Mouse (Mus musculus) myocyte (in vitro differentiated cells): ENCODE data around the gene Cry2. TPM values are rescaled to one million over a fixed set of nuclear protein-coding genes. Genes with fewer than 3 reads are reported as not detected.

Experiments
- H3K27me3 ChIP-seq: one replicate; pipeline ENCODE4 v1.6.1; 2011; ENCODE audit not compliant: control insufficient read depth, insufficient read depth, insufficient read length
- H3K36me3 ChIP-seq: one replicate; pipeline ENCODE4 v1.6.1; 2011; ENCODE audit not compliant: control insufficient read depth, insufficient read depth
- H3K4me2 ChIP-seq: one replicate; pipeline ENCODE4 v1.6.1; 2011; ENCODE audit warnings: low read depth, control low read depth
- H3K4me3 ChIP-seq: one replicate; pipeline ENCODE4 v1.5.1; 2011; ENCODE audit warnings: mild to moderate bottlenecking, control low read depth, moderate library complexity
- H3K79me2 ChIP-seq: one replicate; pipeline ENCODE4 v1.6.1; 2011; ENCODE audit not compliant: control insufficient read depth, insufficient read depth
- H3ac ChIP-seq: one replicate; pipeline ENCODE4 v1.6.1; 2011; ENCODE audit not compliant: control insufficient read depth, insufficient read length
- CEBPB ChIP-seq: IDR thresholded peaks from 2 replicates; pipeline ENCODE4 v1.6.1; 2011; ENCODE audit warnings: mild to moderate bottlenecking, moderate library complexity; ENCODE audit not compliant: poor library complexity, insufficient read depth, severe bottlenecking
- E2F4 ChIP-seq: IDR thresholded peaks from one replicate; pipeline ENCODE4 v1.6.1; 2011; ENCODE audit warnings: mild to moderate bottlenecking, control low read depth, moderate library complexity; ENCODE audit not compliant: insufficient read depth
- MAX ChIP-seq: IDR thresholded peaks from one replicate; pipeline ENCODE4 v1.6.1; 2011; ENCODE audit warnings: low read depth, mild to moderate bottlenecking, control low read depth
- MYOD1 ChIP-seq, 3 experiments: IDR thresholded peaks; one replicate each; pipeline ENCODE4 v1.6.1; 2011; ENCODE audit warnings: control low read depth in 2 of 3, low read depth in 2 of 3, mild to moderate bottlenecking in 2 of 3, moderate library complexity in 1 of 3; ENCODE audit not compliant: insufficient read length in 2 of 3, control insufficient read depth in 1 of 3
- MYOG ChIP-seq, 3 experiments: IDR thresholded peaks; one replicate each; pipeline ENCODE4 v1.6.1; 2011; ENCODE audit warnings: control low read depth in 2 of 3, low read depth in 2 of 3, mild to moderate bottlenecking in 2 of 3; ENCODE audit not compliant: insufficient read length in 2 of 3, control insufficient read depth in 1 of 3, insufficient read depth in 1 of 3
- POLR2A ChIP-seq: IDR thresholded peaks from one replicate; pipeline ENCODE4 v1.6.1; 2011; ENCODE audit warnings: low read depth, mild to moderate bottlenecking, control low read depth, moderate library complexity; ENCODE audit not compliant: insufficient read length
- POLR2AphosphoS2 ChIP-seq: IDR thresholded peaks from one replicate; pipeline ENCODE4 v1.6.1; 2011; ENCODE audit warnings: low read depth, control low read depth; ENCODE audit not compliant: insufficient read length
- REST ChIP-seq: IDR thresholded peaks from one replicate; pipeline ENCODE4 v1.6.1; 2011; ENCODE audit warnings: mild to moderate bottlenecking, control low read depth, moderate library complexity; ENCODE audit not compliant: insufficient read depth, insufficient read length
- SRF ChIP-seq: IDR thresholded peaks from one replicate; pipeline ENCODE4 v1.6.1; 2011; ENCODE audit warnings: low read depth; ENCODE audit not compliant: control insufficient read depth, insufficient read length
- TCF12 ChIP-seq: IDR thresholded peaks from one replicate; pipeline ENCODE4 v1.6.1; 2011; ENCODE audit warnings: mild to moderate bottlenecking, control low read depth; ENCODE audit not compliant: poor library complexity, insufficient read depth, severe bottlenecking
- TCF3 ChIP-seq: IDR thresholded peaks from one replicate; pipeline ENCODE4 v1.6.1; 2011; ENCODE audit warnings: low read depth, control low read depth; ENCODE audit not compliant: insufficient read length
- USF1 ChIP-seq: IDR thresholded peaks from one replicate; pipeline ENCODE4 v1.6.1; 2011; ENCODE audit warnings: low read depth, mild to moderate bottlenecking, control low read depth, moderate library complexity
- polyA plus RNA-seq: library from polyadenylated mRNA; unstranded; fragments of >200 nt; fragmentation: generic; extraction: Trizol; gene quantifications from one replicate; pipeline ENCODE4 v1.2.1, GENCODE M21; 2012; ENCODE audit warnings: missing spikeins

Gene Cry2
- polyA plus RNA-seq, 1 experiment, result 9.3 TPM

GRCm38 (mm10) chr2:92390206-92390930 lies 43.5 kb downstream of the Cry2 start:
- no peak overlapping the region for H3ac ChIP-seq
- H3K4me2 ChIP-seq, result peak overlapping the region; percentile 87
- H3K36me3 ChIP-seq, result no peaks in the 10 kb centered on the region
- H3K79me2 ChIP-seq, result no peaks in the 10 kb centered on the region
- H3K4me3 ChIP-seq, result no peak overlapping the region
- TF ChIP-seq POLR2AphosphoS2 (no peak), CEBPB (no peak), TCF3 (no peak), MYOD1 (IDR thresholded peaks at IDR 0.05; ENCODE audit: control insufficient read depth in 1 of 3, insufficient read length in 2 of 3, low read depth in 2 of 3) (no peak)
- peaks cover 21% of the 10 kb centered on the region for H3K27me3 ChIP-seq

GRCm38 (mm10) chr2:92389645-92390044 lies 44.2 kb downstream of the Cry2 start:
- Histone ChIP-seq H3K4me2 (peak overlapping the region; percentile 87), H3K36me3 (no peaks in the 10 kb centered on the region), H3K27me3 (peaks cover 14% of the 10 kb centered on the region), H3ac (peak overlapping the region; percentile 6), H3K4me3 (peak overlapping the region; percentile 25), H3K79me2 (no peaks in the 10 kb centered on the region)
- TF ChIP-seq REST (peak; percentile 55), USF1 (no peak)

GRCm38 (mm10) chr2:92388891-92389641 lies 44.8 kb downstream of the Cry2 start:
- H3K27me3 ChIP-seq, result peaks cover 11% of the 10 kb centered on the region
- H3K4me2 ChIP-seq, result peak overlapping the region; percentile 87
- no peaks in the 10 kb centered on the region for H3K79me2 ChIP-seq
- H3K4me3 ChIP-seq, result peak overlapping the region; percentile 25
- H3ac ChIP-seq, result peak overlapping the region; percentile 6
- no peaks in the 10 kb centered on the region for H3K36me3 ChIP-seq
- no peak for TF ChIP-seq SRF
- TF ChIP-seq TCF3, result no peak
- no peak for TF ChIP-seq E2F4
- TF ChIP-seq TCF12, result no peak
- peak; percentile 34 for TF ChIP-seq POLR2A
- peak in 1 of 3 experiments; percentile 11 for TF ChIP-seq MYOD1 (IDR thresholded peaks at IDR 0.05; ENCODE audit: control insufficient read depth in 1 of 3, insufficient read length in 2 of 3, low read depth in 2 of 3)
- no peak for TF ChIP-seq CEBPB

GRCm38 (mm10) chr2:92388081-92388517 lies 45.7 kb downstream of the Cry2 start:
- no peaks in the 10 kb centered on the region for H3K36me3 ChIP-seq
- peak overlapping the region; percentile 25 for H3K4me3 ChIP-seq
- no peak overlapping the region for H3ac ChIP-seq
- H3K79me2 ChIP-seq, result no peaks in the 10 kb centered on the region
- H3K27me3 ChIP-seq, result peaks cover 1% of the 10 kb centered on the region
- H3K4me2 ChIP-seq, result peak overlapping the region; percentile 87
- TF ChIP-seq TCF3 (no peak), TCF12 (no peak), MAX (no peak), POLR2A (no peak), POLR2AphosphoS2 (peak; percentile 40), USF1 (peak; percentile 51), MYOG (IDR thresholded peaks at IDR 0.05; ENCODE audit: control insufficient read depth in 1 of 3, insufficient read depth in 1 of 3, insufficient read length in 2 of 3, low read depth in 2 of 3) (no peak), MYOD1 (IDR thresholded peaks at IDR 0.05; ENCODE audit: control insufficient read depth in 1 of 3, insufficient read length in 2 of 3, low read depth in 2 of 3) (no peak), CEBPB (no peak), SRF (no peak), REST (no peak), E2F4 (no peak)

- H3K4me2 ChIP-seq, result peak overlapping the region; percentile 87
- H3K36me3 ChIP-seq, result no peaks in the 10 kb centered on the region
- no peak overlapping the region for H3ac ChIP-seq
- H3K79me2 ChIP-seq, result no peaks in the 10 kb centered on the region
- TF ChIP-seq POLR2A, result no peak
- no peak for TF ChIP-seq TCF3
- no peak for TF ChIP-seq E2F4
- no peak for TF ChIP-seq MYOD1 (IDR thresholded peaks at IDR 0.05; ENCODE audit: control insufficient read depth in 1 of 3, insufficient read length in 2 of 3, low read depth in 2 of 3)
- no peak for TF ChIP-seq USF1
- no peaks in the 10 kb centered on the region for H3K27me3 ChIP-seq
- H3K4me3 ChIP-seq, result peak overlapping the region; percentile 25
Measured at GRCm38 (mm10) chr2:92387646-92388045, 46.2 kb downstream of the Cry2 start.
